Comparison of ENCODE assay signal across 10 mouse cellular contexts in the genomic region with DNA sequence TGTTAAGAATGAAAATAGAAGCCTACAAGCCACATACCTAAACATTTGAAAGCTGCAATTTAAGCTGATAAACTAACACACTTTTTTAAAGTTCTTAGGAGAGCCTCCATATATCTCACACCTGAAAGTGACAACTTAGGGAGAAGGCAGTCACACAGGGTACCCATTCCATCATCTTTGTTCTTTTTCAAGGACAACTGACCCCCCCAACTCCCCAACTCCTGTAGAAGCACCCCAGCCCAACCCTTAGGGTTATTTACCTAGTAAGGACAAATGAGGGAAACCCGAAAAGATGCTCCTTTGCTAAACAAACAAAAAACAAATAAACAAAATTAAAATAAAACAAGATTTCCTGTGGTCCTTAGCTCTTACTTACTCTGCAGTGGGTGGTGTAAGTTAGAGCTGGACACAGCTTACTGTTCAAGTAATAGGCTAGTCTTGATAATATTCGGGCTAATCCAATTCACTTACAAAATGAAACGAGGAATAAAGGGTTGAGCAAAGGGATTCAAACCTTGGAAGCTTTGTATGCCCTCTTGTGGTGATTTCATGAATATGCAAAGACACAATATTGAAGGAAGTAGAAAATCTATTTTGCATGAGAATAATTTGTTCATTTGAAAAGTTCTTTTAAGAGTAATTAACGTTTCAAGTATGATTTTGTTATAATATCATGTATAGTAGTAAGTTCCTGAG. TPM values are rescaled to one million over a fixed set of nuclear protein-coding genes. Genes with fewer than 3 reads are reported as not detected.
DNase-seq lines count a peak whose midpoint lies in the region; ATAC-seq and TF ChIP-seq lines count a peak whose summit lies in the region.
"Had no signal": no experiment of that assay in that cellular context is flagged by ENCODE, and none has a peak within 500 bp of the region (broad histone marks: within the 10 kb centered on the region; RNA-seq: fewer than 3 reads in every experiment).

No protein-coding gene starts in this region.

- no peak overlapping the region for H3K9ac ChIP-seq in forebrain, embryonic 11.5 days (ENCODE audit: low read length)
- H3K9ac ChIP-seq in liver, embryonic 12.5 days = no peak overlapping the region
- no peak overlapping the region for H3K9ac ChIP-seq in liver, embryonic 11.5 days (ENCODE audit: low read depth, low read length)
- H3K9ac ChIP-seq: hindbrain, embryonic 15.5 days; liver, embryonic 15.5 days had no signal

- H3K27me3 ChIP-seq in forebrain, embryonic 11.5 days (ENCODE audit: control insufficient read depth, insufficient read depth, low read length) = no peaks in the 10 kb centered on the region
- H3K27me3 ChIP-seq in forebrain, embryonic 10.5 days (ENCODE audit: poor library complexity, severe bottlenecking) = no peaks in the 10 kb centered on the region
- no peaks in the 10 kb centered on the region for H3K27me3 ChIP-seq in liver, embryonic 12.5 days (replicated peaks)
- no peaks in the 10 kb centered on the region for H3K27me3 ChIP-seq in liver, embryonic 11.5 days (replicated peaks; ENCODE audit: control insufficient read depth, insufficient read depth, low read length)
- no peaks in the 10 kb centered on the region for H3K27me3 ChIP-seq in thymus, adult 2 months (ENCODE audit: control insufficient read depth, insufficient read depth, low read length)
- H3K27me3 ChIP-seq: hindbrain, embryonic 15.5 days; liver, embryonic 15.5 days had no signal

- H3K4me3 ChIP-seq in forebrain, embryonic 11.5 days (ENCODE audit: low read depth, low read length) = no peak overlapping the region
- no peak overlapping the region for H3K4me3 ChIP-seq in forebrain, embryonic 10.5 days
- no peak overlapping the region for H3K4me3 ChIP-seq in liver, embryonic 12.5 days
- no peak overlapping the region for H3K4me3 ChIP-seq in liver, embryonic 11.5 days (ENCODE audit: low read depth, low read length)
- no peak overlapping the region for H3K4me3 ChIP-seq in thymus, adult 2 months (ENCODE audit: control insufficient read depth, insufficient read depth, low read length)
- H3K4me3 ChIP-seq: hindbrain, embryonic 15.5 days; liver, embryonic 15.5 days had no signal

- peak; percentile 63 for ATAC-seq in forebrain, embryonic 11.5 days (replicated peaks; ENCODE audit: low FRiP score)
- ATAC-seq in liver, embryonic 12.5 days = no peak
- no peak; the same call in 1 of the 2 replicates for ATAC-seq in liver, embryonic 11.5 days (replicated peaks; ENCODE audit: low FRiP score)

- H3K4me1 ChIP-seq in forebrain, embryonic 11.5 days (replicated peaks; ENCODE audit: control insufficient read depth, insufficient read depth, low read length) = no peaks in the 10 kb centered on the region
- H3K4me1 ChIP-seq in forebrain, embryonic 10.5 days = no peaks in the 10 kb centered on the region
- no peaks in the 10 kb centered on the region for H3K4me1 ChIP-seq in liver, embryonic 12.5 days
- H3K4me1 ChIP-seq in liver, embryonic 11.5 days (replicated peaks; ENCODE audit: control insufficient read depth, insufficient read depth, low read length) = no peaks in the 10 kb centered on the region
- H3K4me1 ChIP-seq in thymus, adult 2 months (replicated peaks; ENCODE audit: control insufficient read depth, insufficient read depth, low read length) = no peaks in the 10 kb centered on the region
- H3K4me1 ChIP-seq: hindbrain, embryonic 15.5 days; liver, embryonic 15.5 days had no signal

- H3K27ac ChIP-seq in forebrain, embryonic 11.5 days (ENCODE audit: low read depth, low read length) = no peak overlapping the region
- H3K27ac ChIP-seq in forebrain, embryonic 10.5 days = no peak overlapping the region
- H3K27ac ChIP-seq in liver, embryonic 12.5 days = no peak overlapping the region
- H3K27ac ChIP-seq in liver, embryonic 11.5 days (ENCODE audit: low read depth, low read length) = no peak overlapping the region
- H3K27ac ChIP-seq in thymus, adult 2 months (ENCODE audit: control insufficient read depth, insufficient read depth, low read length) = no peak overlapping the region
- H3K27ac ChIP-seq: hindbrain, embryonic 15.5 days; liver, embryonic 15.5 days had no signal

- WGBS in forebrain, embryonic 11.5 days = 43% methylated on average over 4 of the region's 4 CpGs
- 58% methylated on average over 4 of the region's 4 CpGs for WGBS in forebrain, embryonic 10.5 days
- 32% methylated on average over 4 of the region's 4 CpGs for WGBS in liver, embryonic 12.5 days (ENCODE audit: insufficient replicate concordance)
- 37% methylated on average over 4 of the region's 4 CpGs for WGBS in liver, embryonic 11.5 days
- WGBS in thymus, adult 2 months = 27% methylated on average over 4 of the region's 4 CpGs

- TF ChIP-seq CTCF in thymus, adult 2 months (IDR thresholded peaks at IDR 0.05; ENCODE audit: borderline replicate concordance, control insufficient read depth, extremely low read depth, insufficient read depth, low read length, poor library complexity) = no peak

- no peak overlapping the region for H3K4me2 ChIP-seq in forebrain, embryonic 11.5 days (ENCODE audit: low read depth, low read length, severe bottlenecking)
- H3K4me2 ChIP-seq in liver, embryonic 12.5 days = peak overlapping the region; percentile 43
- no peak overlapping the region for H3K4me2 ChIP-seq in liver, embryonic 11.5 days
- H3K4me2 ChIP-seq: hindbrain, embryonic 15.5 days; liver, embryonic 15.5 days had no signal

- no peaks in the 10 kb centered on the region for H3K9me3 ChIP-seq in forebrain, embryonic 11.5 days (ENCODE audit: control insufficient read depth, low read length)
- peaks cover 3% of the 10 kb centered on the region; the same call in 1 of the 2 replicates for H3K9me3 ChIP-seq in forebrain, embryonic 10.5 days
- H3K9me3 ChIP-seq in liver, embryonic 12.5 days (replicated peaks) = no peaks in the 10 kb centered on the region
- H3K9me3 ChIP-seq in liver, embryonic 11.5 days (ENCODE audit: control insufficient read depth, low read length) = no peaks in the 10 kb centered on the region
- H3K9me3 ChIP-seq: liver, embryonic 15.5 days had no signal

- TF ChIP-seq POLR2A in thymus, adult 2 months (IDR thresholded peaks at IDR 0.05; ENCODE audit: control insufficient read depth, extremely low read depth, insufficient read depth, low read length, poor library complexity) = no peak

- DNase-seq in forebrain, embryonic 11.5 days (ENCODE audit: low spot score) = no peak
- no peak for DNase-seq in forebrain, embryonic 10.5 days (ENCODE audit: extremely low spot score, low spot score)
- no peak for DNase-seq in liver, embryonic 11.5 days (ENCODE audit: low spot score)
- DNase-seq in embryo, embryonic 10.5 days (ENCODE audit: low spot score) = peak; percentile 52
- DNase-seq in retina, embryonic 14.5 days (ENCODE audit: low spot score) = peak; percentile 58
- DNase-seq in cerebellum, postnatal 25 days = no peak
- DNase-seq in thymus, adult 2 months = no peak

- no peaks in the 10 kb centered on the region for H3K36me3 ChIP-seq in forebrain, embryonic 11.5 days (ENCODE audit: control insufficient read depth, insufficient read depth, low read length)
- H3K36me3 ChIP-seq in forebrain, embryonic 10.5 days (replicated peaks) = no peaks in the 10 kb centered on the region
- H3K36me3 ChIP-seq in liver, embryonic 12.5 days = no peaks in the 10 kb centered on the region
- H3K36me3 ChIP-seq in liver, embryonic 11.5 days (ENCODE audit: control insufficient read depth, insufficient read depth, low read length) = no peaks in the 10 kb centered on the region
- H3K36me3 ChIP-seq in thymus, adult 2 months (ENCODE audit: control insufficient read depth, insufficient read depth, low read length) = no peaks in the 10 kb centered on the region
- H3K36me3 ChIP-seq: hindbrain, embryonic 15.5 days; liver, embryonic 15.5 days had no signal

RNA-seq across cellular contexts. Expression of gene Ppip5k2, which starts 32.1 kb away (rescaled TPM):
- 49.8 and 57.2 TPM in 2 replicates for polyA plus RNA-seq in forebrain, embryonic 11.5 days (2014; fragmentation: Nextera tagmentation; extraction: Ambion mirVana)
- polyA plus RNA-seq in forebrain, embryonic 10.5 days (2016; fragmentation: Nextera tagmentation; extraction: Ambion mirVana) = 48.8 and 51.1 TPM in 2 replicates
- 22.7 and 23.7 TPM in 2 replicates for polyA plus RNA-seq in liver, embryonic 12.5 days (2016; fragmentation: Nextera tagmentation; extraction: Ambion mirVana)
- polyA plus RNA-seq in liver, embryonic 11.5 days (2014; fragmentation: Nextera tagmentation; extraction: Ambion mirVana) = 36.5 and 39.5 TPM in 2 replicates
- 8.2 and 9.8 TPM in 2 replicates for polyA plus RNA-seq in thymus, adult 2 months (2012; rRNA removed)

RNA-seq across cellular contexts. Expression of gene Gin1, which starts 32.4 kb away (rescaled TPM):
- polyA plus RNA-seq in forebrain, embryonic 11.5 days (2014; fragmentation: Nextera tagmentation; extraction: Ambion mirVana) = 18.3 and 19.9 TPM in 2 replicates
- polyA plus RNA-seq in forebrain, embryonic 10.5 days (2016; fragmentation: Nextera tagmentation; extraction: Ambion mirVana) = 17.4 and 20.4 TPM in 2 replicates
- polyA plus RNA-seq in liver, embryonic 12.5 days (2016; fragmentation: Nextera tagmentation; extraction: Ambion mirVana) = 17.8 and 20.2 TPM in 2 replicates
- 19.6 and 21.7 TPM in 2 replicates for polyA plus RNA-seq in liver, embryonic 11.5 days (2014; fragmentation: Nextera tagmentation; extraction: Ambion mirVana)
- 3.5 and 4.4 TPM in 2 replicates for polyA plus RNA-seq in thymus, adult 2 months (2012; rRNA removed)

Comparison
In these comparisons a context has a peak if more than half of its experiments do, and no peak if none do; other contexts are left out.
1. DNase-seq: peak in embryo, embryonic 10.5 days (single experiment) and retina, embryonic 14.5 days (single experiment); none in forebrain, embryonic 11.5 days (single experiment), forebrain, embryonic 10.5 days (single experiment), liver, embryonic 11.5 days (single experiment), cerebellum, postnatal 25 days (0 of 2) and thymus, adult 2 months (single experiment).